Mouse (Mus musculus) lung, postnatal 0 days (tissue): ENCODE measurements around the gene Slc4a8.

Experiments used
- CTCF ChIP-seq: IDR thresholded peaks from 2 replicates; pipeline ENCODE4 v1.5.1; 2016; ENCODE audit warnings: antibody characterized with exemption, mild to moderate bottlenecking
- EP300 ChIP-seq: IDR thresholded peaks from 2 replicates; pipeline ENCODE4 v1.6.1; 2016; ENCODE audit warnings: antibody characterized with exemption, mild to moderate bottlenecking, control low read depth

GRCm38 (mm10) chr15:100735953-100736300, 25.6 kb upstream of the Slc4a8 start:
- TF ChIP-seq EP300 (no peak), CTCF (no peak)
